Mouse (Mus musculus) myocyte (in vitro differentiated cells): ENCODE results near the gene Tfpt. TPM values are rescaled to one million over a fixed set of nuclear protein-coding genes. Genes with fewer than 3 reads are reported as not detected.

Experiments used
- H3K27me3 ChIP-seq: one replicate; pipeline ENCODE4 v1.6.1; 2011; ENCODE audit not compliant: control insufficient read depth, insufficient read depth, insufficient read length
- H3K36me3 ChIP-seq: one replicate; pipeline ENCODE4 v1.6.1; 2011; ENCODE audit not compliant: control insufficient read depth, insufficient read depth
- H3K4me2 ChIP-seq: one replicate; pipeline ENCODE4 v1.6.1; 2011; ENCODE audit warnings: low read depth, control low read depth
- H3K4me3 ChIP-seq: one replicate; pipeline ENCODE4 v1.5.1; 2011; ENCODE audit warnings: mild to moderate bottlenecking, control low read depth, moderate library complexity
- H3K79me2 ChIP-seq: one replicate; pipeline ENCODE4 v1.6.1; 2011; ENCODE audit not compliant: control insufficient read depth, insufficient read depth
- H3ac ChIP-seq: one replicate; pipeline ENCODE4 v1.6.1; 2011; ENCODE audit not compliant: control insufficient read depth, insufficient read length
- CEBPB ChIP-seq: IDR thresholded peaks from 2 replicates; pipeline ENCODE4 v1.6.1; 2011; ENCODE audit warnings: mild to moderate bottlenecking, moderate library complexity; ENCODE audit not compliant: poor library complexity, insufficient read depth, severe bottlenecking
- E2F4 ChIP-seq: IDR thresholded peaks from one replicate; pipeline ENCODE4 v1.6.1; 2011; ENCODE audit warnings: mild to moderate bottlenecking, control low read depth, moderate library complexity; ENCODE audit not compliant: insufficient read depth
- MAX ChIP-seq: IDR thresholded peaks from one replicate; pipeline ENCODE4 v1.6.1; 2011; ENCODE audit warnings: low read depth, mild to moderate bottlenecking, control low read depth
- MYOD1 ChIP-seq, 3 experiments: IDR thresholded peaks; one replicate each; pipeline ENCODE4 v1.6.1; 2011; ENCODE audit warnings: control low read depth in 2 of 3, low read depth in 2 of 3, mild to moderate bottlenecking in 2 of 3, moderate library complexity in 1 of 3; ENCODE audit not compliant: insufficient read length in 2 of 3, control insufficient read depth in 1 of 3
- MYOG ChIP-seq, 3 experiments: IDR thresholded peaks; one replicate each; pipeline ENCODE4 v1.6.1; 2011; ENCODE audit warnings: control low read depth in 2 of 3, low read depth in 2 of 3, mild to moderate bottlenecking in 2 of 3; ENCODE audit not compliant: insufficient read length in 2 of 3, control insufficient read depth in 1 of 3, insufficient read depth in 1 of 3
- POLR2A ChIP-seq: IDR thresholded peaks from one replicate; pipeline ENCODE4 v1.6.1; 2011; ENCODE audit warnings: low read depth, mild to moderate bottlenecking, control low read depth, moderate library complexity; ENCODE audit not compliant: insufficient read length
- POLR2AphosphoS2 ChIP-seq: IDR thresholded peaks from one replicate; pipeline ENCODE4 v1.6.1; 2011; ENCODE audit warnings: low read depth, control low read depth; ENCODE audit not compliant: insufficient read length
- REST ChIP-seq: IDR thresholded peaks from one replicate; pipeline ENCODE4 v1.6.1; 2011; ENCODE audit warnings: mild to moderate bottlenecking, control low read depth, moderate library complexity; ENCODE audit not compliant: insufficient read depth, insufficient read length
- SRF ChIP-seq: IDR thresholded peaks from one replicate; pipeline ENCODE4 v1.6.1; 2011; ENCODE audit warnings: low read depth; ENCODE audit not compliant: control insufficient read depth, insufficient read length
- TCF12 ChIP-seq: IDR thresholded peaks from one replicate; pipeline ENCODE4 v1.6.1; 2011; ENCODE audit warnings: mild to moderate bottlenecking, control low read depth; ENCODE audit not compliant: poor library complexity, insufficient read depth, severe bottlenecking
- TCF3 ChIP-seq: IDR thresholded peaks from one replicate; pipeline ENCODE4 v1.6.1; 2011; ENCODE audit warnings: low read depth, control low read depth; ENCODE audit not compliant: insufficient read length
- USF1 ChIP-seq: IDR thresholded peaks from one replicate; pipeline ENCODE4 v1.6.1; 2011; ENCODE audit warnings: low read depth, mild to moderate bottlenecking, control low read depth, moderate library complexity
- polyA plus RNA-seq: library from polyadenylated mRNA; unstranded; fragments of >200 nt; fragmentation: generic; extraction: Trizol; gene quantifications from one replicate; pipeline ENCODE4 v1.2.1, GENCODE M21; 2012; ENCODE audit warnings: missing spikeins

Gene Tfpt
- polyA plus RNA-seq: 27.2 TPM

GRCm38 (mm10) chr7:3629543-3630477 is at the start of gene Tfpt, which contains the start of gene Prpf31:
Gene Tfpt, minus strand, starts transcription at chr7:3629929.
Gene Prpf31, plus strand, starts transcription at chr7:3629985.
- peak within 1 kb of the TSS; percentile 94 for H3K4me2 ChIP-seq
- H3K79me2 ChIP-seq: peaks cover 35% of the 10 kb centered on the region
- peak within 1 kb of the TSS; percentile 82 for H3ac ChIP-seq
- TF ChIP-seq TCF12 (no peak), REST (no peak), TCF3 (no peak), SRF (peak; percentile 70), MAX (no peak), USF1 (no peak), POLR2A (peak; percentile 25), MYOD1 (IDR thresholded peaks at IDR 0.05; ENCODE audit: control insufficient read depth in 1 of 3, insufficient read length in 2 of 3, low read depth in 2 of 3) (no peak), E2F4 (peak; percentile 65), POLR2AphosphoS2 (no peak), MYOG (IDR thresholded peaks at IDR 0.05; ENCODE audit: control insufficient read depth in 1 of 3, insufficient read depth in 1 of 3, insufficient read length in 2 of 3, low read depth in 2 of 3) (no peak), CEBPB (peak; percentile 46; the same call in 1 of the 2 replicates)
- peak within 1 kb of the TSS; percentile 69 for H3K4me3 ChIP-seq
- peaks cover 8% of the 10 kb centered on the region for H3K36me3 ChIP-seq
- H3K27me3 ChIP-seq: no peaks in the 10 kb centered on the region

DNA sequence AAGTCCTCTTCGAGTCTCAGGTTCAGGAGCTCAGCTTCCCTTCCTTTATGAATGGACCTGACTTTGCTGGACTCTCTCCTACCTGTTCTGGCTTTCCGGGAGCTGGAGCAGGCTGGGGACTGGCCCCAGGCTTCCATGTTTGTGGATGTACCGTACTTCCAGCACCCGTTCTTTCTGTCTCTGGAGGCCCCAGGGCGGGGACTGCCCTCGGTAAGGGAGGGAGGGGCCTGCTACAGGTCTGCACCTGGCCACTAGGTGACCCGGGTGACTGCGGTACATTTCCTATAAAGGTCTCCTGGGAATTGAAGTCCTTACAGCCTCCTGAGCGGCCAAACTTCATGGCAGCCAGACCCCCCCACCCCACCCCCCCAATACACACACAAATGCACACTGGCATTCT is 47.6 kb upstream of the Tfpt start, which contains the start of gene Tmc4:
TSS of gene Tmc4 (minus strand) at position 212 of the 400 bp plus-strand sequence.
- no peaks in the 10 kb centered on the region for H3K27me3 ChIP-seq
- H3K4me3 ChIP-seq: no peak within 1 kb of the TSS
- no peak within 1 kb of the TSS for H3ac ChIP-seq
- no peaks in the 10 kb centered on the region for H3K79me2 ChIP-seq
- H3K4me2 ChIP-seq: no peak within 1 kb of the TSS
- TF ChIP-seq E2F4: no peak
- TF ChIP-seq MYOD1 (IDR thresholded peaks at IDR 0.05; ENCODE audit: control insufficient read depth in 1 of 3, insufficient read length in 2 of 3, low read depth in 2 of 3): no peak
- no peak for TF ChIP-seq SRF
- no peak for TF ChIP-seq USF1
- TF ChIP-seq POLR2A: no peak
- TF ChIP-seq CEBPB: no peak
- no peak for TF ChIP-seq MYOG (IDR thresholded peaks at IDR 0.05; ENCODE audit: control insufficient read depth in 1 of 3, insufficient read depth in 1 of 3, insufficient read length in 2 of 3, low read depth in 2 of 3)
- no peak for TF ChIP-seq POLR2AphosphoS2
- TF ChIP-seq REST: no peak
- TF ChIP-seq TCF3: no peak
- TF ChIP-seq MAX: no peak
- no peak for TF ChIP-seq TCF12
- no peaks in the 10 kb centered on the region for H3K36me3 ChIP-seq

DNA sequence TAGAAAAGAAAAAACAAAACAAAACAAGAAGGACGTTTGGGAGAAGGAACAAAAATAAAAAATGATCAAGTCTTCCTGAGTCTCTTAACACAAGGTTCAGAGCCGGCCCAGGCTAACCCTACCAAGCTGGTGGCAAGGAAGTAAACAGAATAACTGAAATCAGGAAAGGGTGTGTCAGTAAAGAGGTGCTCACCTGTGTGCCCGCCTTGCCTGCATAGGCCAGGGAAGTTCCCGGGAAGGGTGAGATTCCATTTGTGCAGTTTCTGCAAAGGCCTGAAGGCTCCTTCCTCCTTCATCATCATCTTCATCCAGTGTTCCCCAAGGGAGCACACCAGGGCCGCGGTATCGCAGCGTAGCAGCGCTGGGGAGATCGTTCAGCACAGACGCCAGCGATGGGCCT is 46.6 kb upstream of the Tfpt start:
- no peak for TF ChIP-seq POLR2AphosphoS2
- TF ChIP-seq USF1: no peak
- no peak for TF ChIP-seq MYOG (IDR thresholded peaks at IDR 0.05; ENCODE audit: control insufficient read depth in 1 of 3, insufficient read depth in 1 of 3, insufficient read length in 2 of 3, low read depth in 2 of 3)
- TF ChIP-seq REST: no peak
- TF ChIP-seq TCF3: no peak
- no peak for TF ChIP-seq E2F4
- TF ChIP-seq MYOD1 (IDR thresholded peaks at IDR 0.05; ENCODE audit: control insufficient read depth in 1 of 3, insufficient read length in 2 of 3, low read depth in 2 of 3): no peak
- Histone ChIP-seq H3K36me3 (no peaks in the 10 kb centered on the region), H3ac (no peak overlapping the region)

GRCm38 (mm10) chr7:3675228-3675548 is 45.5 kb upstream of the Tfpt start:
- TF ChIP-seq USF1 (no peak), TCF12 (no peak), POLR2A (no peak), POLR2AphosphoS2 (no peak), MYOD1 (IDR thresholded peaks at IDR 0.05; ENCODE audit: control insufficient read depth in 1 of 3, insufficient read length in 2 of 3, low read depth in 2 of 3) (no peak), REST (no peak), CEBPB (no peak), SRF (no peak)

More for the DNA sequence above, 46.6 kb upstream of the Tfpt start:
- Histone ChIP-seq H3K27me3 (no peaks in the 10 kb centered on the region), H3K4me2 (no peak overlapping the region), H3K79me2 (no peaks in the 10 kb centered on the region), H3K4me3 (no peak overlapping the region)

More at GRCm38 (mm10) chr7:3675228-3675548, 45.5 kb upstream of the Tfpt start:
- no peak overlapping the region for H3K4me2 ChIP-seq
- no peaks in the 10 kb centered on the region for H3K36me3 ChIP-seq
- no peaks in the 10 kb centered on the region for H3K79me2 ChIP-seq
- H3ac ChIP-seq: no peak overlapping the region
- no peaks in the 10 kb centered on the region for H3K27me3 ChIP-seq
- H3K4me3 ChIP-seq: no peak overlapping the region
